Mouse (Mus musculus) urinary bladder, adult 2 months (tissue): ENCODE results near the gene Dcaf5. TPM values are rescaled to one million over a fixed set of nuclear protein-coding genes. Genes with fewer than 3 reads are reported as not detected.
"Not testable (repeated sequence)": the region's sequence is repeated elsewhere in the genome, so short reads cannot be mapped to it uniquely, and the experiment has no call there.

ENCODE experiments used
- DNase-seq: peaks from one replicate; pipeline ENCODE4 v3.0.0; 2022; ENCODE audit warnings: low spot score
- polyA plus RNA-seq: library from polyadenylated mRNA; depleted of rRNA; stranded (reverse); fragments of >200 nt; gene quantifications from 2 replicates; pipeline ENCODE4 v1.2.3, GENCODE M21; 2012; rRNA removed

Dcaf5 gene
- polyA plus RNA-seq: 21.2 and 23.9 TPM in 2 replicates

DNA sequence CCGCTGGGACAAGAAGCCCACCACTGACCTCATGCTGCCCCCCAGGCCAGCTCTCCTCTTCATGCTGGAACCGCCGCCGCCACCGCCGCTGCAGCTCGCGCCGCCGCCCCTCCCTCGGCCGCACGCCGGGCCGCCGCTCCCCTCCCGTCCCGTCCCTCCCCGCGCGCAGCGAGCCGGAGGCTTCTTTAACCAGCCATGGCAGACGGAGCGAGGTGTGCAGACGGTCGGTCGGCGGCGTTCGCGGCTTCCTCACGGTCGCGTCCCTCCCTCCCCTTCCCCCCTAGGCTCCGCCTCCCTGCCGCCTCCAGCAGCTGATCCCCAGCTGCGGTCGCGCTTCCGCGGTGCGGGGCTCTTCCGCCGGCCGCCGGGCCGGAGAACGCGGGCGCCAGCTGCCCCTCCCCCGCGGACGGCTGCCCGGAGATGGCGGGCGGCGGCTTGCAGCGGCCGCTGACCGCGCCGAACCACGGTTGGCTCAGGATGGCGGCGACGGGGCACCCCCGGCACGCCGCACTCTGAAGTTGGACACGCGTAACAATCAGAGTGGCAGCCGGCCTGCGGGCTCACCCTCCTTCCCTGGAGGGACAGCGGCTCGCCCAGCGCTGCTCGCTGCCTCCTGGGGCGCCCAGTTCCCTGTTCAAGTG lies at the start of gene Dcaf5:
TSS of gene Dcaf5 (minus strand) at position 266 of the 641 bp plus-strand sequence.
- peak; percentile 73 for DNase-seq

DNA sequence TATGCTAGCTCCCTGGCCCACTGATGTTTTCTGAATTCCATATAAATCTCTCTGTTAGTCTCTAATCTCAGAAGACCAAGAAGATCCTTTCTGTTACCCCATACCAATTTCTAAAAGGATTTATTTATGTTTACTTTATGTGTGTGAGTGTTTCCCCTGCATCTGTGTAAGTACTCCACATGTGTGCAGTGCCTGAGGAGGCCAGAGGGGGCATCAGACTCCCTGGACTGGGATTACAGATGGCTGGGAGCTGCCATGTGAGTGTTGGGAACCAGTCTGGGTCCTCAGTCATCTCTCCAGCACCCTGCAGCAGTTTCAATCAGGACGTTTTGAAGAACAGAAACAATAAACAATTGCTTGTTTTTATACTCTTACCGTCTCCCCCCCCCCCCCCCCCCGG lies 47.0 kb upstream of the Dcaf5 start:
- DNase-seq: no peak

DNA sequence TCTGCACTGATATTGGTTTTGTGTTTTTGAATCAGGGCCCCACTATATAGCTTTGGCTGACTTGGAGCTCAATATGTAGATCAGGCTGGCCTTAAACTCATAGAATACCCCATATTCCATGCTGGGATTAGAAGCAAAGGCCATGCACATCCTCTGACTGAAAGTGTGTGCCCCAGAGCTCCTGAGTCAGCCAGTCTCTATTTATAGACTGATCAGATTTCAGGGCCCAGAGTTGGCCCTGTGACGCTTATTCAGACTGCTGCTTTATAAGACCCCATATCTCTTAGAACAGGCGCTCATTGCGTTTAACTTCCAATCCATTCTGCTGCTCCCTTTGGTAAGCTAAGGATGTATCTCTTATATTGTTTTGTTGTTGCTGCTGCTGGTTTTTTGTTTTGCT lies 43.6 kb upstream of the Dcaf5 start:
- no peak for DNase-seq

DNA sequence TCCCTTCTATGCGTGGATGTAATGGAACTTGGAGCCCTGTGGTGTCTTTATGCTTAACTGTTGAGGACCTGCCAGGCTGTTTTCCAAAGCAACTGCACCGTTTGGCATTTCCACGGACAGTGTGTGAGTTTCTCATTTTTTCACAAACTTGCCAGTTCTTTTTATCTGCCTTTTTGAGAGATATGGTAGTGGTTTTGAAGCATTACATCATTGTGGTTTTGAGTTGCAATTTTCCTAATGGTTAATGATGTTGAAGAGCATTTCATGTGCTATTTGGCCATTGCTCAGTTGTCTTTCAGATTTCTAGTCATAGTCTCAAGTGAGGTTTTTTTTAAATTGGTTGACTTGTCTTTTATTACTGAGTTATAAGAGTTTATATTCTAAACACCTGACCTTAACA lies 37.3 kb upstream of the Dcaf5 start:
- no peak for DNase-seq

DNA sequence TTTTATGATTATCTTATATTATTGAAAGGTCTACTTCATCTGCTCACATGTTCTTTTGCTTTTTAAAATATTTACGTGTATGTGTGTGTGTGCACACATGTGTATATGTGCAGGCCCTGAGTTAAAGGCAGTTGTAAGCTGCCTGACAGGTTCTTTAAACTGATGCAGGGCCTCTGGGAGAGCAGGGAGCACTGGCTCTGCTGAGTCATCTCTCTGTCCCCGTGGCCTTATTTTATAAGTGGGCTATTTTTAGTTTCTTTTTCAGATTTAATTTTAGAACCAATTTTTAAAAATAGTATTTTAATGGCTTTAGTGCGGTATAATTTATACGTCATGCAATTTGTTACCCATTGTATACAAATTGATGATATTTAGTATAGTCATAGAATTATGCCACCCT lies 35.5 kb upstream of the Dcaf5 start:
- DNase-seq: no peak

DNA sequence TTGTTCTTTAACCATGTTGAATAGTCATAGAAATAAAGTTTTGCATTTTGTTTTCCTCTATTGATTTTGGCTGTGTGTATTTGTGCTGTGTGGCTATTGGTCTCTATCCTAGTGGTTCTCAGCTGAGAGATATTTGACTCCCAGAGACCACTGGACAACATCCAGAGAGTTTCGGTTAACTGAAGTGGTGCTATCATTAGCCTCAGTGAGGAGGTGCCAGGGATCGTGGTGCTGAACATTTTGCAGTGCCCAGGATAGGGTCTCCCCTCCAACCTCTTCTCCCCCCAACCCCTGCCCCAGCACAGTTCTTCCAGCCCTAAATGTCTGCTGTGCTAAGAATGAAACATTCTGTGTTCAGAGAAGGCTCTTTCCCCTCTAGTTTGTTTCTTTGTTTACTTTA lies 33.8 kb upstream of the Dcaf5 start:
- no peak for DNase-seq

DNA sequence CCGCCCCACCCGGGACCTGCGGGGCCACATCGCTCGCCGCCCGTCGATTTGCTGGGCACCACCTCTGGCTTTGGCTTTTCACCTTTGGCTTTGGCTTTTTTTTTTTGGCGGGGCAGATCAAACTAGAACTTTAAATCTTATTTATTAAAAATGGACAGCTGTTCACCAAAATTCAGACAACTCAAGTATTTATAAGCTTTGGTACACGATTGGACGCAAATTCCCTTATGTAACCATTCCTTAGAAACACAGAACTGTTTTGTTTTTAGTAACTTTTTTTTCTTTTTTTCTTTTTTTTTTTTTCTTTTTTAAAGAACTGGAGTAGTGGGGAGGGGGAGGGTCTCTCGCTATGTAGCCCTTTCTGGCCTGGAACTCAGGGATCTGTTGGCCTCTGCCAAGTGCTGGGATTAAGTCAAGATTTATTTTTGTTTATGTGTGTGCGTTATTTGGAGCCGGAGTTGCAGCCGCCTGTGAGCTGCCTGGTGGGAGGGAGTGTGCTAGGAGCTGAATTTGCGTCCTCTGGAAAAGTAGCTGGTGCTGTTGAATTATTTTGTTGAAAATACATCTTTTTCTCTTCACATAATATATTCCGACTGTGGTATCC lies 27.4 kb upstream of the Dcaf5 start:
- no peak for DNase-seq

DNA sequence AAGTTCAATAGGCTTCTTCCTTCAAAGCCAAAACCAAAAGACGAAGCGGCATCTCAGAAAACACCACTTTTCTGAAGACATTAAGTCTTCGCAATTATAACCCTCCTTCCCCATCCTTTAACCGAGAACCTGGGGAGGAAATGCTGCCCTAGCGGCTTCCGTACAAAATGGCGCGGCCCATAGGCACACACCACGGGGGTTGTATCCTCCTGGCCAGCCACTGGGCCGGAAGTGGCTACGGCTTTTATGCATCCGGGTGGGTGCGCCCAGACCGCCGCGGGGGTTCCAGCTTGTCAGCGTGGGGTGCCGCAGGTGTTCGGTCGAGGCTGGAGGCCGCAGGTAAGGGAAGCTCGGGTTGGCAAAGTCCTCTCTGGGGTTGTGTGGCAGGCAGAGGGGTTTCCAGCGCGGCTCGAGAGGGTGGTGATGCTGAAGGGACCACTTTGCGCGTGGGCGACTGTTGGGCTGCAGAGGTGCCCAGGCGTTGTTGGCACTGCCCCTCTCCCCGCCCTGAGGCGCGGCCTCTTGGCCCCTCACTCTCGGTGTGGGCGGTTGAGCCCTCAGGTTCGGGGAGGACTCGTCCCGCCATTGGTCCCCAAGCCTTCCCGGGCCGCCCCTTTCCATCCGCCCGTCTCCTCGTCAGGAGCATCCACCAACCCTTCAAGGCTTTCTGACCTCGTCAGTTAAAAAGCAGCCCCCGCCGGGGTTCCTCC lies 26.7 kb upstream of the Dcaf5 start, which contains the start of gene Exd2:
TSS of gene Exd2 (plus strand) at position 154 of the 710 bp plus-strand sequence.
- DNase-seq: peak; percentile 87

DNA sequence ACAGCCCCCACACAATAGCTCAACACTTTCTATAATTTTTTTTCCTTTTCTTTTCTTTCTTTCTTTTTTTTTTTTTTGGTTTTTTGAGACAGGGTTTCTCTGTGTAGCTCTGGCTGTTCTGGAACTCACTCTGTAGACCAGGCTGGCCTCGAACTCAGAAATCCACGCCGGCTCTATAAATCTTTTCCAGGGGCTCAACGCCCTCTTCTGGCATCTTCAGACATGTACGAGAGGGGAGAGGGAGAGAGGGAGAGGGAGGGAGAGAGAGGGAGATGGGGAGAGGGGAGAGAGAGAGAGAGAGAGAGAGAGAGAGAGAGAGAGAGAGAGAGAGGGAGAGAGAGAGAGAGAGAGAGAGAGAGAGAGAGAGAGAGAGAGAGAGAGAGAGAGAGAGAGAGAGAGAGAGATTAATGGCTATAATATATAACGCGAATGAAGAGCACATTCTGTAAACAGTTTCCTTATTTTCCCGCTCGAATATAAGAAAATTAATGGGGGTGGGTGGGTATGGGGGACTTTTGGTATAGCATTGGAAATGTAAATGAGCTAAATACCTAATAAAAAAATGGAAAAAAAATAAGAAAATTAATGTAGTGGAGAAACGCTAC lies 26.0 kb upstream of the Dcaf5 start:
- DNase-seq: not testable (repeated sequence)

DNA sequence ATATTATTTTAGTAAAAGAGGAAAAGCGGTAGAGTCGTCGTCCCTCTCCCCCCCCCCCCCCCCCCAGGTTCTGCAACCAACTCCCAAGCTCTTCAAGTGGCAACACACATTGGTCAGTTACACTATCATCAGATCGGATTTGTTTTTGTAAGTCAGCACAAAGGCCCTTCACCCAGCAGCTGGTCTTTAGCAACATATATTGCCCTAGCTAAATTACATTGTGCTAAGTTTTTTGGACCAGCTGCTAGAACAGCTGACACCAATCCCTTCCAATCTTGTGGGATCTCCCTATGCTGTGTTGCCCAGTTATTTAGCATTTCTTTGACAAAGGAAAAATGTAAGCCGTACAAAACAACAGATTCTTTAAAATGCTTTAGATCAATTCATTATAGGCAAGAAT lies 21.6 kb upstream of the Dcaf5 start:
- DNase-seq: no peak

DNA sequence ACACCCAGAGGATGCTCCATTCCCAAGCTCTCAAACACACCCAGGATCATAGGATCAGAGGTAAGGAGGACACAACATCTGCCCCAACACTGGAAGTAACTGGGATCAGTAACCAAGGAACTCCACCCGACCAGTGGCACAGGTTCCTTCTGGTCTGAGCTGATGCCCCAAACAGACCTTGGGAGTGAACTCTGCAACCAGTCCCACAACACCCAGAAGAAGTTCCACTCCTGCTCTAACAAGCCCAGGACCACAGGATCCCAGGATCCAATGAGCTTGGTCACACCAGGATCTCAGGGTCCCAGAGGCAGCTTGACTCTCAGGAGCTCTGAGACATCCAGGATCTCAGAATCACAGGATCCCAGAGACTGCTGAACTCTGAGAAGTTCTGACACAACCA lies 17.1 kb upstream of the Dcaf5 start:
- DNase-seq: no peak

DNA sequence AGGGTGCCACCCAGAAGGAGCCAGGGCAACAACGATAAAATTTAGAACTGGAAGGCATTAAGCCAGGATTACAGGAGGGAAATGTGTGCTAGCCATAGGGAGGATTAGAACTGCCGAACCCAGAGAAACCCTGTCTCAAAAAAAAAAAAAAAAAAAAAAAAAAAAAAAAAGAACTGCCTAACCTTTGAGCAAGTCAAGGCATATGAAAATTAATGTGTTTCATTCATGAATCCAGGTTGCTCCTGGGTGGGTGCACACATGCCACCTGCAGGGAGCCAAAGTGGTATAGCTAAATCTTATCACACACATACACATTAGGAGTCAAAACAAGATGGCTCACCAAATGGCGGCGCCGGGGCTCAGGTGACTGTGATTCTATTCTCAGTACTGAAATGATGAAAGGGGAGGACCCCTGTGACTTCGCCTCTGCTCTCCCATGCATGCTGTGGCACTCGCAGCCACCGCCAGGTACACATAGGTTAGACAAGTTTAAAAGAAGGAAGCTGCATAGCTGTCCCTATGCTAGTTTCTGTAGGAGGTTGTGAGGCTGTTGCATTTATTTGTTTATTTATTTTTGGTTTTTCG lies 8.2 kb upstream of the Dcaf5 start:
- DNase-seq: no peak

DNA sequence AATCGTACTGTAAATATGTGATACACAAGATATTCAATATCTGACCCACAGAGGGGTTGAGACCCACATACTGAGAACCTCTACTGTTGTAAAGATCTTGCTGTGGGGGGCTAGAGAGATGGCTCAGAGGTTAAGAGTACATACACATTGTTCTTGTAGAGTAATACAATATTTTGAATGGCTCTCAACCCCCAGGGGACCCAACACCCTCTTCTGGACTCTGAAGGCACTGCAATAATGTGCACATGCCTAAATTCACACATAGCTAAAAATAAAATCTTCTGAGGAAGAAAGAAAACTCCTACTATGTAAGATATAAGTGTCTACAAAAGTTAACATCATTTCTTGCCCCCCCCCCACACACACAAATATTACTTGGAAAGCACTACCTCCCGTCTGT lies 4.6 kb upstream of the Dcaf5 start:
- no peak for DNase-seq

DNA sequence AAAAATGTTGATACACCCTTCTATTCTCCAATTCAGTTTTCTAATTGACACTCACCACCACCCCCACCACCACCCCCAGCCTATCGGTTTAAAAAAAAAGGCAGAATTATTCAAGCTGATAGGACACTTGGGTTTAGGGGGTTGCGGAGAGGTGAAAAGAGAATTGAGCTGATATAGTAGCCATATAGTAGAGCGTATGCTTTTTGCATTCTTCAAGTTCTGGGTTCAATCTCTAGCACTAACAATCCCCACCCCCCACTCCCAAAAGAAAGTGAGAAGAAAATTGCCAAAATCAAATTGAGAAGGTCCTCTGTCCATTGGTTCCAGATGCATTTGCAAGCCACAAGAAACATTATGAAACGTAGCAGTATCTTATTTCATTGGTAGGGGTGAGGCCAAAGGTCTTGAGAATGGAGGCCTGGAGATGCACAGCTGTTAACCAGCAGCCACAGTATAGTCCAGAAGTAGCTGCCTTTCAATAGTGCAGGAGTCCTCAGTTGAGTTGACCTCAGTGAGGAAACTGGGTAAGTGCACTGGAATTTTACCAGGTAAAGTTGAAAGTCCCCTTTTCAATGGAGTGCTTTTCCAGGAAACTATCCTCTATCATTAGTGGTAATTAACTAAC lies 762 bp upstream of the Dcaf5 start:
- DNase-seq: no peak

DNA sequence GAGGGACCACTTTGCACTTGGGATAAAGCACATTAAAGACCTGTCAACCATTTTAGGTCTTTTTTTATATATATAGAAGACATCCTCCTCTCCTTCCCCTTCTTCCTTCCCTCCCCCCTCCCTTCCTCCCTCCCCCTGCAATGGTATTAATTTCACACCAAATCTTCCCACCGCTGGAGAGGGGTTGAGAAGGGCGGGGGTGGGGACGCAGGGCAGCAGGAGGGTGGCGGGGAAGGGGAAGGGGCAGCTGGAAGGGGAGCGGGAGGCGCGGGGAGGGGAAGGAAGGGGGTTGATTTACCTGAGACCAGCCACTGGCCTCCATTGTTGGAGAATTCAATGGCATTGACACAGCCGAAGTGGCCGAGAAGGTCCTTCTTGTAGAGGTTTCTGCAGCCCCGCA lies 514 bp downstream of the Dcaf5 start:
- DNase-seq: no peak

DNA sequence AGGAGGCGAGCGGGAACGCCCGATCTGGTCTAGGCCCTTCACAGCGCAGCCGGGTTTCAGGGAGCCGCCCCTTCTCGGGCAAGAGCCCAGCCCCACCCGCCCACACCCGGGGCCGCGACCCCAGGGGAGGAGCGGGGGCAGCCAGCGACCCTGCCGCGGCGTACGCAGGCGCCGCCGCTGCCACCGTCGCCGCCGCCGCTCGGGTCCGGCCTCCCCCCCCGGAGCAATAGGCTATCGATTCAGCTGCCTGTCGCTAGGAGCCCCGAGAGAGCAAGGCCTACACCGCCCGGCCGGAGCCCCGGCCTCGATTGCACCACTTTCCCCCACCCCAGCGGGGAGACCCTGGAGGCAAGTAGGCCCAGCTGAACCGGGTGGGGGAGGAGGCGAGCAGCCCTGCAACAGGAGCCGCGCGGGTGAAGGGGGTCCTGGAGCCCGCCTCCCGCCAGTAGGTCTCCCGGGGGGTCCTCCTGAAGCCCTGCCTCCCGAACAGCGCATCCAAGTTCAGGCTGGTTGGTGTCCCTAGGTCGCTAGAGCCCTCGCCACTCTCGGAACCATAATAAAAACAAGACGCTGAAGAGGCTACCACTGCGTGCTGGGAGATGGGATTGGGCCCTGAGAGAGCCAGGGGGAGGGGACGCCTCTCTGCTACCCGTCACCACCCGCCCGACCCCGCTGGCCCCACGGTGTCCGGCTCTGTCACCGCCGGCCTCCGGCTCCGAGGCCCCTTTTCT lies 1.3 kb downstream of the Dcaf5 start:
- DNase-seq: peak; percentile 60

DNA sequence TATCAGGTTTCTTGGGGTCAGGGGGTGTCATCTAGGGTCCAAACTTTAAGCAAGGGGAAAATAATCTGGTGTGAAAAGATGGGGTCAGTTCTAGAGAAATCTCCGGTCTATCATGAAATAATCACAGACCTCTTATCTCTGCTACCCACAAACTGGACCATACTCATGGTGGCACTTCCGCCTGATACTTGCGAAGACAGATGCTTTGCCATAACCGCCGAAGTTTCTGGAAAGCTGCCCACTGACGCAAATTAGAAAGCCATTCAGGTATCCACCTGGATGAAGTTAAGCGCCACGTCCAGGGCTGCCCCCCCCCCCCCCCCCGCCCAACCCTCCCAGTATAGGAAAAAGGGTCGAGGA lies 1.8 kb downstream of the Dcaf5 start:
- no peak for DNase-seq

DNA sequence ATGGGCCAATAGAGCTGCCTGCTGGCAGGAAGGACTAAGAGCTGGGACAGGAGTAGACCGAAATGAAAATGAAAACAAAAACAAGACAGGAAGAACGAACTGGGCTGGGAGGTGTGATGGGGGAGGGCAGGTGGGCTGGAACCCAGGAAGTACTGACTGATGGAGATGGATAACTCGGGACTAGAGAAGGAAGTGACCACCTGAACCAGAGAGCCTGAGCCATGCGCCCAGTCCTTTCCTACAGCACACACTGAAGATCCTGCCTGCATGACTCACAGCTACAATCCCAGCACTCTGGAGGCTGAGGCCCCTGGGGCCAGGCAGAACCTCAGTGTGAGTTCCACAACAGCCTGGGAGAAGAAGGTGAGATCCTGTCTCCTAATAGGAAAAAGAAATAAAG lies 3.1 kb downstream of the Dcaf5 start:
- no peak for DNase-seq

DNA sequence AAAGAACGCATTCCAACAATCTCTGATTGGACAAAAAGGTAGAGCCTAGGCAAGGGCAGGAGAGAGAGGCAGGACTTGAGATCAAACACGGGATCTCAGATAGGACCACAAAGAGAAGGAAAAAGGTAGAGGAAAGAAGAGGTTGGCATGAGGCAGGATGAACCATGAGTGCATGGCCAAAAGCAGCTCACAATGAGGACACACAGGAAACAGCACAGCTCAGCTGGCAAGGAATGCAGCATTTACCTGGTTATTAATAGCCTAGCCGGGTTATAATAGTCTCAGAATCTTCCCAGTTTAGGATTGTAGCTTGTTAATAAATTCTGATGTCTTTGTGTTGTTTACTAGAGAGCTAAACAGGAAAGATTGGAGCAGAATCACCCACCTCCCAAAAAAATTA lies 8.7 kb downstream of the Dcaf5 start:
- DNase-seq: no peak

DNA sequence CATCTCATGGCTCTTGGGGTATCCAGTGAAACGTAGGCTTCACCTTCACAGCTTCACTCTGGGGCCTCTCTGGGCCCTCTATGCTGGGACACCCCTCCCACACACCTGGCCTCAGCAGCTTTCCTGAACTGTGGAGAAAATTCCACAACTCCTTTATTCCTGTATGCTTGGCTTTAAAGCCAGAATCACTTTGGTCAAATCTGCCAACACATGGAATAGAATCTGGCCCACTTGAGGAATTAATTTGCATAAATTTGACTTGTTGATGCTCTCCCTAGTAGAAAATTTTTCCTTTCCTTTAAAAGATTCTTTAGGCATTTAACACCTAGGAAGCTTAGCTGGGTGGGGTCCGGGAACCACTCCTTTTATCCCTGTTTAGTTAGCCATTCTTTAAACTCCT lies 21.3 kb downstream of the Dcaf5 start:
- DNase-seq: no peak

DNA sequence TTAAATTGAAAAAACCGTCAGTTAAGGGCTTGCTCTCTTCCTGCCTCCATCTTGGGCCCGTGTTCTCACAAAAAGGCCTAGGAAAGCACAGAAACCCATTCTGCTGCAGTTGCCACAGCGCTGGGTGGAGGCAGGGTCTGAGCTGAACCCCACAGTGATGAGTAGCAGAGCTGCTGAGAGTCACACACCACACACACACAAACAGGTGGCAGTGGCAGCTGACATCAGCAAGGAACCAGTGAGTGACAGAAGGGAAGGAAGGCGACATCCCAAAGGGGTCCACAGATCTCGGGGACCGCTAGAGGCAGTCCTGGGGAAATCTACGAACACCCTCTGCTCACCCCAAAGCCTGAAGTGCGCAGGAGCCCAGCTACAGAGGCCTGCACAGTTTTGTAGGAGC lies 25.5 kb downstream of the Dcaf5 start:
- no peak for DNase-seq
